Mouse (Mus musculus): Measurements from ENCODE around the gene Lce3b.

Gene Lce3b

GRCm38 (mm10) chr3:92932679-92933078 lies at the start of gene Lce3b:
Lce3b (plus strand) TSS chr3:92932979.
- no peak for DNase-seq

- DNase-seq, result peak; percentile 63
Observed at GRCm38 (mm10) chr3:92894063-92894462, 38.7 kb upstream of the Lce3b start.

GRCm38 (mm10) chr3:92894489-92894888 lies 38.3 kb upstream of the Lce3b start:
- DNase-seq, result no peak

GRCm38 (mm10) chr3:92902992-92903391 lies 29.8 kb upstream of the Lce3b start:
- DNase-seq, result peak; percentile 12

- DNase-seq, result no peak
Observed at GRCm38 (mm10) chr3:92903640-92904039, 29.1 kb upstream of the Lce3b start.

- DNase-seq, result no peak
Observed at GRCm38 (mm10) chr3:92905182-92905581, 27.6 kb upstream of the Lce3b start.

- no peak for DNase-seq
Observed at GRCm38 (mm10) chr3:92907571-92907970, 25.2 kb upstream of the Lce3b start.

- DNase-seq, result peak; percentile 11
Observed at GRCm38 (mm10) chr3:92920364-92920763, 12.4 kb upstream of the Lce3b start.

- no peak for DNase-seq
Observed at GRCm38 (mm10) chr3:92926130-92926529, 6.6 kb upstream of the Lce3b start, which contains the start of gene Lce3a. Lce3a (minus strand) TSS chr3:92926230.

- DNase-seq, result no peak
Observed at GRCm38 (mm10) chr3:92944186-92944585, 11.4 kb downstream of the Lce3b start, which contains the start of gene Lce3c. Lce3c (plus strand) TSS chr3:92944486.

GRCm38 (mm10) chr3:92957090-92957489 lies 24.3 kb downstream of the Lce3b start, which contains the start of gene Lce3d:
Lce3d (plus strand) TSS chr3:92957390.
- DNase-seq, result no peak

GRCm38 (mm10) chr3:92966761-92967160 lies 34.0 kb downstream of the Lce3b start, which contains the start of gene Lce3e:
Lce3e (plus strand) TSS chr3:92967061.
- no peak for DNase-seq

GRCm38 (mm10) chr3:92978484-92978883 lies 45.7 kb downstream of the Lce3b start:
- no peak for DNase-seq

Data from lung, postnatal 36 days (tissue).